Mouse (Mus musculus) megakaryocyte, embryonic 14.5 days (primary cell): ENCODE measurements around the gene 5730522E02Rik.

ENCODE experiments used
- FLI1 ChIP-seq: IDR thresholded peaks from 2 replicates; pipeline ENCODE4 v1.6.1; 2012; ENCODE audit warnings: low read length, inconsistent platforms, mixed read lengths
- GATA1 ChIP-seq: IDR thresholded peaks from 3 replicates; pipeline ENCODE4 v1.6.1; 2012; ENCODE audit warnings: mixed read lengths, low read length, inconsistent platforms, borderline replicate concordance

DNA sequence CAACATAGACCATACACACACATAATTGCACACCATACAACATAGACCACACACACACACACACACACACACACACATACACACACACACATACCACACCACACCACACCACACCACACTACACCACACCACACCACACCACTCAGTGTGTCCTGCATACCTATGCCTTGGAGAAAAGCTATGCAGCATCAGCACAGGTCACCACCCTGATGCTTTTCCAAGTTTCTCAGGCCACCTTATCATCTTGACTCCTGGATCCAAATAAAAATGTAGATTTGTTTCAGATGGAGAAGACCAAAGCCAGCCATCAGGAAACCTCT is 8.8 kb downstream of the 5730522E02Rik start:
- TF ChIP-seq GATA1 (no peak), FLI1 (no peak)
